Mouse (Mus musculus) midbrain, embryonic 11.5 days (tissue): ENCODE measurements at regions not wholly inside any gene's neighbourhood (a gene's known extent, or its start where the extent isn't known, plus 50 kb on each side); places are given as distances from the start of the nearest gene placed in this dataset.
A peak's percentile ranks its signal among the peaks of the same experiment; 100 is the strongest.

Experiments
- ATAC-seq: fragments of 200-750 bp; cut with Nextera tagmentation; 2 replicates; pipeline ENCODE4 v1.8.0; 2017; ENCODE audit warnings: moderate TSS enrichment, moderate library complexity; ENCODE audit not compliant: low FRiP score
- DNase-seq: peaks from one replicate; pipeline ENCODE4 v3.0.0; 2015; ENCODE audit warnings: low spot score; ENCODE audit errors: missing footprints
- H3K27ac ChIP-seq: fragments of 300-500 bp; sonication (generic); 2 replicates; pipeline ENCODE4 v1.5.1; 2014; ENCODE audit warnings: low read depth, low read length
- H3K27me3 ChIP-seq: fragments of 300-500 bp; sonication (generic); 2 replicates; pipeline ENCODE4 v1.6.1; 2014; ENCODE audit warnings: mild to moderate bottlenecking, low read length, moderate library complexity, mixed read lengths; ENCODE audit not compliant: control insufficient read depth, insufficient read depth
- H3K36me3 ChIP-seq: fragments of 300-500 bp; sonication (generic); 2 replicates; pipeline ENCODE4 v1.6.1; 2014; ENCODE audit warnings: mild to moderate bottlenecking, low read length, moderate library complexity, mixed read lengths; ENCODE audit not compliant: control insufficient read depth, insufficient read depth
- H3K4me1 ChIP-seq: fragments of 300-500 bp; sonication (generic); 2 replicates; pipeline ENCODE4 v1.6.1; 2014; ENCODE audit warnings: low read length; ENCODE audit not compliant: control insufficient read depth, insufficient read depth
- H3K4me2 ChIP-seq: fragments of 300-500 bp; sonication (generic); 2 replicates; pipeline ENCODE4 v1.6.1; 2014; ENCODE audit warnings: mild to moderate bottlenecking, moderate library complexity
- H3K4me3 ChIP-seq: fragments of 300-500 bp; sonication (generic); 2 replicates; pipeline ENCODE4 v1.5.1; 2014; ENCODE audit warnings: low read depth, low read length
- H3K9ac ChIP-seq: fragments of 300-500 bp; sonication (generic); 2 replicates; pipeline ENCODE4 v1.6.1; 2014; ENCODE audit warnings: low read length
- H3K9me3 ChIP-seq: fragments of 300-500 bp; sonication (generic); 2 replicates; pipeline ENCODE4 v1.6.1; 2016; ENCODE audit warnings: low read length; ENCODE audit not compliant: control insufficient read depth
- WGBS: fragments of 180-500 bp; shearing (Covaris S2); extraction: QIAGEN DNeasy Blood & Tissue Kit; methylation state at CpG from one replicate; pipeline ENCODE4 v1.1.7; 2014; 5-methylcytosine and 5-hydroxymethylcytosine counted together

DNA sequence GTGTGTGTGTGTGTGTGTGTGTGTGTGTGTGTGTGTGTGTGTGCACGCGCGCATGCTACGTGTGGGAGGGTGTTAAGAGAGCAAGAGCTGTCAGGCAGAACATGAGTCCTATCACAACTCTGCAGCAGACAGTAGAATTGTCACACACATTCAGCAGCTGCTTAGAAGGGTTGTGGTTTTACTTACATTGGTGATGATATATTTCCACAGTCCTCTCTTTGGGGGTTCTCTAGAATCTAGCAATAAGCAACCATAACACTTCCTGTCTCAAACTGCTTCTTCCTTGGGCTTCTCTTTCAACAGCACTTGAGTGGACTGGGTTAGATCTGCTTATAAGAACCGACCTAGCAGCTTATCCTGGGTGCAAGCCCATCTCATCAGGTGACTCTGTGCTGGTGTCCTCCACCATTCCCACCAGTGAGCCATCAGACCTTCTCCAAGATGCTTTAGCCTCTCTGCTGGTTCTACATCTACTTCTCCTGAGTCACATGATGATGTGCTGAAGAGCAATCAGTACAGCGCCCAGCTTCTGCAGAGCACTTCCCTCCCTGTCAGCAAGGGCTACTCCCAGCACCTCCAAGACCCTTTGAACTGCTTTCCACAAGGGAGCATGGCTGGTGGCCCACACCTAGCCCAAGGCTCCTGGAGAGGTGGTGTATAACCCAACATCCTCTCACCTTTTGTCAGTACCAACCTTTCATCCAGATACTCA is 222.6 kb downstream of the Wdr11 start:
- no peak overlapping the region for H3K4me2 ChIP-seq
- no peaks in the 10 kb centered on the region for H3K27me3 ChIP-seq
- no peaks in the 10 kb centered on the region for H3K9me3 ChIP-seq
- H3K4me1 ChIP-seq: no peaks in the 10 kb centered on the region
- DNase-seq (peak; percentile 28), ATAC-seq (no peak)
- no peak overlapping the region for H3K27ac ChIP-seq
- H3K4me3 ChIP-seq: no peak overlapping the region
- no peaks in the 10 kb centered on the region for H3K36me3 ChIP-seq
- 90% methylated on average over 6 of the region's 6 CpGs for WGBS
- no peak overlapping the region for H3K9ac ChIP-seq

DNA sequence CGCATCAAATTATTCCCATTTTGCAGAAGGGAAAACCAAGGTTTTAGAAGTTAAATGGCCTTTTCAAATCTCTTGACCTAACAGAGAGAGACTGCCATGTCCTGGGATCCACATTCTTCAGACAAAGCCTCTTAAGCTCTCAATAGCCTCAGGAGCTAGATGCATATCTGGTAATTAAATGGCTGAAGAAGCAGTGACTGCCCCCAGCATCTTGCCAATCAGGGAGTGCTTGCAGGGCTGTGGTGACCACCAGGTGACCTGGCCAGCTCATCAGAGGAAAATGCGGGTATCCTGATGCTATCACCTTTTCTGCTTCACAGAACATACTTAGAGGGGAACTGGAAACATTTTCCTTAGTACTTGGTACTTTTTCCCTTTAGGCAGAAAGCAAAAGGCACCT is 227.2 kb downstream of the Wdr11 start:
- DNase-seq (peak; percentile 68), ATAC-seq (no peak)
- no peaks in the 10 kb centered on the region for H3K4me1 ChIP-seq
- H3K36me3 ChIP-seq: no peaks in the 10 kb centered on the region
- no peaks in the 10 kb centered on the region for H3K9me3 ChIP-seq
- no peak overlapping the region for H3K4me3 ChIP-seq
- no peak overlapping the region for H3K4me2 ChIP-seq
- no peaks in the 10 kb centered on the region; the same call in 1 of the 2 replicates for H3K27me3 ChIP-seq
- 84% methylated on average over 2 of the region's 2 CpGs for WGBS
- no peak overlapping the region for H3K9ac ChIP-seq
- no peak overlapping the region for H3K27ac ChIP-seq

DNA sequence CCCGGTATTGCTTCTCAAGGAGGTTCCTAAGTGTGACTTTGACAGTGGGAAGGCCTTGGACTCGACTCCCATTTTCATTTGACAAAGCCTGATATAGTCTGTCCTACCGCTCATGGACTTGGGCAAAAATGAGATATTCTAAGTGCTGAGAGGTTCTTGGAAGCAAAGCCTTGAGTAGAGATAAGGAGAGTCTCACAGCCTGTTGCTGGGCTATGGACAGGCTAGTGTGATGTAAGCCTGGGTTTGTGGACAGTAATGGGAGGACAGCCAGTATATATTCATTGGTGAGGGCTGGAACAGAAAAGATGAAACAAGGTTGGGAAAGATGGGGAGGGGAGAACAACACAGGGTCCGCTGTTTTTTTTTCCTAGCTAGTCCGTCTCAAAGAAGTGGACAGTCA is 228.0 kb downstream of the Wdr11 start:
- DNase-seq (peak; percentile 33), ATAC-seq (no peak)
- Histone ChIP-seq H3K4me1 (no peaks in the 10 kb centered on the region), H3K36me3 (no peaks in the 10 kb centered on the region), H3K4me2 (no peak overlapping the region), H3K4me3 (no peak overlapping the region), H3K27ac (no peak overlapping the region), H3K9ac (no peak overlapping the region), H3K27me3 (no peaks in the 10 kb centered on the region; the same call in 1 of the 2 replicates), H3K9me3 (no peaks in the 10 kb centered on the region)
- 83% methylated on average over 5 of the region's 5 CpGs for WGBS

DNA sequence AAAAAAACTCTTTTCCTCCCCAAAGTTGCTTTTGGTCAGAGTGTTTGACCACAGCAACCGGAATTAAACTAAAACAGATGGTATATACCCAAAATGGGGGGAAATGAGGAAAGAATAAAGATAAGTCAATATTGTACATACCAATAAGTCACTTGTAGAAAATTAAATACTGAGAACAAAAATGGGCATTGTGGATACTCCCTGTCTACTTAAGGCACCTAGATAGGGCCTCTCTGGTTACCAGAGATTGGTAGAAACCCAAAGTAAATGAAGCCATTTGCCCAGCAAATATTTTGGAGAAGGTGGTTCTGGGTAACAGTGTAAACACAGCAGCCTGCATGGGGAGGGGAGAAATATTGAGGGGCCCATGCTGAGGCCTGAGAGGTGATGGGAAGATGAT is 237.3 kb downstream of the Wdr11 start:
- H3K4me2 ChIP-seq: no peak overlapping the region
- no peaks in the 10 kb centered on the region for H3K27me3 ChIP-seq
- no peaks in the 10 kb centered on the region for H3K9me3 ChIP-seq
- H3K27ac ChIP-seq: no peak overlapping the region
- H3K4me1 ChIP-seq: no peaks in the 10 kb centered on the region
- WGBS: 90% methylated on average over 1 of the region's 1 CpGs
- no peak overlapping the region for H3K4me3 ChIP-seq
- DNase-seq (peak; percentile 66), ATAC-seq (no peak)
- H3K9ac ChIP-seq: no peak overlapping the region
- no peaks in the 10 kb centered on the region for H3K36me3 ChIP-seq

DNA sequence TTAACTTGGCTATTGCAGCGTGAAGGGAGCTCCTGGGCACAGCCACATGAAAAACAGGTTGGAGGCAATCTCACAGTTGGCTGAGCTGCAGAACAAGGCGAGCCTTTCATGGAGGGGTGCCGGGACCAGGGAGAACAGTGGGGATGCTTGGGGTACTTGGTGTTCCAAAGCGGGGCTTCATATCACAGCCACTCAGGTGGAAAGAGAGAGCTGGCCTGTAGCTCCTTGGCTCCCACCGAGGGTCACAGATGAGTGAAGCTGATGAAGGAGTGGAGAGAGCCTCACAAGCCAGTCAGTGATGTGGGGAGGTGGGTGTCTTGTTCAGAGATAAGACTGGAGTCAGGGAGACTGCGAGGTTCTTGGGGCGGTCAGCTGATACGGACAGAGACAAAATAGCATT is 241.2 kb downstream of the Wdr11 start:
- Histone ChIP-seq H3K4me1 (no peaks in the 10 kb centered on the region), H3K27ac (no peak overlapping the region), H3K27me3 (no peaks in the 10 kb centered on the region), H3K9me3 (no peaks in the 10 kb centered on the region), H3K36me3 (no peaks in the 10 kb centered on the region), H3K4me3 (no peak overlapping the region), H3K9ac (no peak overlapping the region), H3K4me2 (no peak overlapping the region)
- WGBS: 82% methylated on average over 8 of the region's 8 CpGs
- ATAC-seq (no peak), DNase-seq (peak; percentile 37)

DNA sequence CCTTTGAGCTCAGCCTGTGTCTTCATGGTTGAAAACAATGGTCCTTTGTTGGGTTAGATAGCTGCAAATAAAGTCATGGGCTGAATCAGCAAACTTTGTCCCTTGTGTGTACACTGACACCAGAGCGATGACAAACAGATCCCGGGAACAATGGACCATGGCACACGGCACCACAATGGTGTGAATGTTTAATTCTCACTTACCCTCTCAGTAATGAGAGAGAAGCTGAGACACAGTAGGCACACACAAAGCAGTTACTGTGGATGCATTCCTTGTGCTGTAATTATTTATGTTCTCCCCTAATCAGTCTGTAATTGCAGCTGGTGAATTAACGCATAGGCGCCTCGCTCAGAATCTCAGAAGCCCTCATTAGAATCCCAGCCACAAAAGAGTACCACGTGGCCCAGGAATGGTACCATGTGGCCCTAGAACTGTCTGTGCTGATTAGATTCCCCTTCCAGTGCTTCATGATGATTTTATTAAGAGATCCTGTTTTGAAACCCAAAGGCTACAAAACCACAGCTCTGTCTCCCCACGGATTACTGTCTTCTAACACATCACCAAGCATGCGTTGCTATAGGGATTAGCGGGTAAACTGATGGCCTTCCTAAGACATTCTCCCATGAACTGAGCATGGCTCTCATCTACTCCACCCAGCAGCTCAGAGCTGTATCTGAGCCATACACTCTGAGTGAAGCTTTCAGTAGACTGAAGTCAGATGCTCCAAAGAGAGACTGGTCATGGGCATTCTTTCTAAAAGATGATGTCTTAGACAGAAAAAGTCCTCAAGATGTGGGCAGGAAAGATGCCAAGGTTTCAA is 250.8 kb downstream of the Wdr11 start:
- 78% methylated on average over 10 of the region's 10 CpGs for WGBS
- no peak for ATAC-seq

DNA sequence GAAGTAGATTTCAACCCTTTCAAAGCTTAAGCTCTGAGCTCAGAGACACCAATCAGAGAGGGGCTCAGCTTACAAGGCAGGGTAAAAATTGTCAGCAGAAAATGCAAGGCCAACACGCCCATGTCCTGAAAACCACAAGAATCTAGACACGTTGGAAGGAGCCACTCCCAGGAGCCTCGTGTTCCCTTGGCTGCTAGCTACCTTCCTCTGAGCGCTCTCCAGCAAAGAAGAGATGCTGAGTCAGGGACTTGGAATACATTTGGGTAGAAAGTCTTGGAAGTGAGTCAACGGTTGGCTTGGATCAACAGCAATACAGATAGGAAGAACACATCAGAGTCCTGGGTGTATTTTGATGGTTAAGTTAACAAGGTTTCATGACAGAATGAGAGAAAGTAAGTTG is 255.5 kb downstream of the Wdr11 start:
- Histone ChIP-seq H3K9ac (no peak overlapping the region), H3K27ac (no peak overlapping the region), H3K4me3 (no peak overlapping the region), H3K9me3 (no peaks in the 10 kb centered on the region), H3K4me1 (no peaks in the 10 kb centered on the region), H3K4me2 (no peak overlapping the region), H3K27me3 (no peaks in the 10 kb centered on the region), H3K36me3 (no peaks in the 10 kb centered on the region)
- ATAC-seq (no peak), DNase-seq (no peak)
- 79% methylated on average over 5 of the region's 5 CpGs for WGBS

More for the DNA sequence above, 250.8 kb downstream of the Wdr11 start:
- no peak overlapping the region for H3K4me2 ChIP-seq
- H3K27me3 ChIP-seq: no peaks in the 10 kb centered on the region
- no peaks in the 10 kb centered on the region for H3K9me3 ChIP-seq
- no peak overlapping the region for H3K27ac ChIP-seq
- no peak overlapping the region for H3K9ac ChIP-seq
- H3K36me3 ChIP-seq: no peaks in the 10 kb centered on the region
- no peak overlapping the region for H3K4me3 ChIP-seq
- no peaks in the 10 kb centered on the region for H3K4me1 ChIP-seq
- DNase-seq: no peak

DNA sequence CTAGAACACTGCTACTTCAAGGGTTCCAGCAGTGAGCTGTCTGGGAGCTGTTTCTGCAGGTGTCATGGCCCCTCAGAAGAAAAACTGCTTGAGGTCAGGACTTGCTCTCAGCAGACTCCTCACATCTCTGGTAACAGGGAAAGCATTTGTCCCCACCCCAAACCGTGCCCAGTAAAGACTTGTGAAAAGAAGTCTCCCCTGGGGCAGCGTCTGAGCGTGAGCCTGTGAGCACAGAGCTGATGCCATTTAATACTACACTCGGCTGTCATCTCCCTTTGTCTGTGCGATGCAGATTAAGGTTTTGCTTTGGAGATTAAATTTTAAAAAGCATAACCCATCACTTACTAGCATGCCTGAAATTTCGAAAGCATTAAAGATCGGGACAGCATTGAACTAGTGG is 261.9 kb downstream of the Wdr11 start:
- no peak for ATAC-seq
- 39% methylated on average over 7 of the region's 7 CpGs for WGBS
- H3K36me3 ChIP-seq: no peaks in the 10 kb centered on the region
- H3K4me1 ChIP-seq: no peaks in the 10 kb centered on the region; the same call in 1 of the 2 replicates
- no peak overlapping the region for H3K4me2 ChIP-seq
- DNase-seq: no peak
- no peaks in the 10 kb centered on the region for H3K9me3 ChIP-seq
- H3K4me3 ChIP-seq: no peak overlapping the region
- no peaks in the 10 kb centered on the region for H3K27me3 ChIP-seq
- no peak overlapping the region for H3K27ac ChIP-seq
- no peak overlapping the region for H3K9ac ChIP-seq

DNA sequence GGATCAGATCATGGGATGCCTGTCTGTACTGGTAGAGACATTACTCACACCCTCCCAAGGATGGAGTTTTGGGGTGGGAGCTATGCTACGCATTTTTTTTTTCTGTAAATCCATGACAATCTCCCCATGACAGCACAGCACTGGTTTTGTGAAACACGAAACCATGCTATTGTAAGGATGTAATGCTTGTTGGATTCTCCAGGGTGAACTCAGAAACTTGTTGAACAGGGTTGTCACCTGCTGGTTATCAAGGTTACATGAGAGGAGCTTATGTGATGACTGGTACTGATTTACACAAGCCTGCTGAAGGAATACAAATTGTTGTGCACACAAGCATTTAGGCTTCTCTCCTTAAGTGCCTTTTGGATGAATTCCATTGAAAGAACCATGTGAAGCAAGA is 263.3 kb downstream of the Wdr11 start:
- no peak for DNase-seq
- H3K4me1 ChIP-seq: no peaks in the 10 kb centered on the region; the same call in 1 of the 2 replicates
- no peak overlapping the region for H3K4me3 ChIP-seq
- H3K36me3 ChIP-seq: no peaks in the 10 kb centered on the region
- no peaks in the 10 kb centered on the region for H3K9me3 ChIP-seq
- no peak overlapping the region for H3K9ac ChIP-seq
- H3K27ac ChIP-seq: no peak overlapping the region
- H3K27me3 ChIP-seq: no peaks in the 10 kb centered on the region
- WGBS: 72% methylated on average over 2 of the region's 2 CpGs
- no peak for ATAC-seq
- H3K4me2 ChIP-seq: no peak overlapping the region
